Mouse (Mus musculus) CH12.LX (cell line): ENCODE data around the gene Ube4b. TPM values are rescaled to one million over a fixed set of nuclear protein-coding genes. Genes with fewer than 3 reads are reported as not detected.

ENCODE experiments used
- DNase-seq: peaks from one replicate; pipeline ENCODE4 v3.0.0-alpha.2; 2013; ENCODE audit errors: extremely low read depth
- H3K27ac ChIP-seq: 2 replicates; pipeline ENCODE4 v1.5.1; 2012; ENCODE audit warnings: low read depth, mild to moderate bottlenecking, control low read depth, moderate library complexity; ENCODE audit not compliant: insufficient read depth
- H3K27me3 ChIP-seq: replicated peaks from 2 replicates; pipeline ENCODE3; 2012; ENCODE audit warnings: inconsistent platforms
- H3K36me3 ChIP-seq, 2 experiments: replicated peaks in 1 of 2; 2 replicates each; pipeline versions ENCODE3 to v1.6.1; 2012; ENCODE audit warnings: inconsistent platforms in 1 of 2, low read length in 1 of 2, mild to moderate bottlenecking in 1 of 2, mixed read lengths in 1 of 2, moderate library complexity in 1 of 2; ENCODE audit not compliant: control insufficient read depth in 1 of 2, insufficient read depth in 1 of 2
- H3K4me1 ChIP-seq, 2 experiments: 2 replicates each; pipeline ENCODE4 v1.6.1; 2012; ENCODE audit warnings: inconsistent platforms in 1 of 2, moderate library complexity in 1 of 2; ENCODE audit not compliant: insufficient read depth in 2 of 2, control insufficient read depth in 1 of 2
- H3K4me2 ChIP-seq: 2 replicates; pipeline ENCODE4 v1.6.1; 2012; ENCODE audit warnings: low read depth, mild to moderate bottlenecking, control low read depth; ENCODE audit not compliant: poor library complexity, insufficient read depth, severe bottlenecking
- H3K4me3 ChIP-seq, 3 experiments: fragments of 150-350 bp in 1 of 3; sonication (generic) in 1 of 3; replicated peaks in 1 of 3; 2 replicates each; pipeline versions ENCODE3 to v1.5.1; 2011 to 2012; ENCODE audit warnings: low read depth in 2 of 3, low read length in 2 of 3, mild to moderate bottlenecking in 2 of 3, moderate library complexity in 2 of 3, control low read depth in 1 of 3, improper control_type of control experiment in 1 of 3, inconsistent platforms in 1 of 3, mixed read lengths in 1 of 3; ENCODE audit not compliant: poor library complexity in 1 of 3
- H3K79me2 ChIP-seq: replicated peaks from 2 replicates; pipeline ENCODE4 v1.6.1; 2012; ENCODE audit warnings: mild to moderate bottlenecking, moderate library complexity; ENCODE audit not compliant: control insufficient read depth, poor library complexity, insufficient read depth, severe bottlenecking; ENCODE audit errors: extremely low read depth
- H3K9ac ChIP-seq: 2 replicates; pipeline ENCODE4 v1.6.1; 2012; ENCODE audit warnings: low read depth, mild to moderate bottlenecking, control low read depth, moderate library complexity; ENCODE audit not compliant: insufficient read depth
- H3K9me3 ChIP-seq: replicated peaks from 2 replicates; pipeline ENCODE3; 2012; ENCODE audit warnings: low read length, inconsistent platforms, mixed read lengths
- BHLHE40 ChIP-seq: IDR thresholded peaks from 2 replicates; pipeline ENCODE4 v1.6.1; 2011; ENCODE audit warnings: mild to moderate bottlenecking, low read depth, low read length, improper control_type of control experiment
- CHD1 ChIP-seq: IDR thresholded peaks from 2 replicates; pipeline ENCODE4 v1.6.1; 2012; ENCODE audit warnings: low read depth, low read length, improper control_type of control experiment, inconsistent platforms
- CHD2 ChIP-seq: IDR thresholded peaks from 2 replicates; pipeline ENCODE4 v1.6.1; 2011; ENCODE audit warnings: low read length, improper control_type of control experiment
- CTCF ChIP-seq, 2 experiments: IDR thresholded peaks in 1 of 2; conservative IDR thresholded peaks in 1 of 2; 2 replicates each; pipeline ENCODE4 v1.5.1; 2011 to 2012; ENCODE audit warnings: low read depth in 2 of 2, low read length in 2 of 2, improper control_type of control experiment in 1 of 2, inconsistent platforms in 1 of 2, mild to moderate bottlenecking in 1 of 2, moderate library complexity in 1 of 2
- E2F4 ChIP-seq: IDR thresholded peaks from 2 replicates; pipeline ENCODE4 v1.6.1; 2011; ENCODE audit warnings: low read depth, low read length, improper control_type of control experiment; ENCODE audit not compliant: insufficient replicate concordance
- ELF1 ChIP-seq: IDR thresholded peaks from 2 replicates; pipeline ENCODE4 v1.6.1; 2014; ENCODE audit warnings: low read depth, mild to moderate bottlenecking, inconsistent platforms, low read length, improper control_type of control experiment
- EP300 ChIP-seq: IDR thresholded peaks from 2 replicates; pipeline ENCODE4 v1.6.1; 2011; ENCODE audit warnings: low read length, improper control_type of control experiment
- ETS1 ChIP-seq: conservative IDR thresholded peaks from 2 replicates; pipeline ENCODE4 v1.6.1; 2012; ENCODE audit warnings: low read depth, mild to moderate bottlenecking, inconsistent platforms, low read length, improper control_type of control experiment, moderate library complexity
- GABPA ChIP-seq: IDR thresholded peaks from 2 replicates; pipeline ENCODE4 v1.6.1; 2012; ENCODE audit warnings: low read depth, low read length, improper control_type of control experiment, inconsistent platforms; ENCODE audit not compliant: insufficient replicate concordance
- HCFC1 ChIP-seq: IDR thresholded peaks from 2 replicates; pipeline ENCODE4 v1.6.1; 2012; ENCODE audit warnings: low read depth, mild to moderate bottlenecking, inconsistent platforms, low read length, improper control_type of control experiment
- IRF4 ChIP-seq: IDR thresholded peaks from 2 replicates; pipeline ENCODE4 v1.6.1; 2014; ENCODE audit warnings: low read depth, mild to moderate bottlenecking, inconsistent platforms, low read length, improper control_type of control experiment
- JUN ChIP-seq: IDR thresholded peaks from 2 replicates; pipeline ENCODE4 v1.6.1; 2011; ENCODE audit warnings: low read depth, mild to moderate bottlenecking, low read length, improper control_type of control experiment, moderate library complexity; ENCODE audit not compliant: insufficient read depth
- JUND ChIP-seq: conservative IDR thresholded peaks from 2 replicates; pipeline ENCODE4 v1.6.1; 2011; ENCODE audit warnings: low read depth, low read length, improper control_type of control experiment
- KAT2A ChIP-seq: IDR thresholded peaks from 2 replicates; pipeline ENCODE4 v1.6.1; 2012; ENCODE audit warnings: low read length, improper control_type of control experiment, inconsistent platforms; ENCODE audit not compliant: insufficient replicate concordance
- MAFK ChIP-seq: IDR thresholded peaks from 2 replicates; pipeline ENCODE4 v1.6.1; 2011; ENCODE audit warnings: low read length, improper control_type of control experiment; ENCODE audit not compliant: insufficient replicate concordance
- MAX ChIP-seq: IDR thresholded peaks from 2 replicates; pipeline ENCODE4 v1.6.1; 2011; ENCODE audit warnings: low read length, improper control_type of control experiment
- MAZ ChIP-seq: IDR thresholded peaks from 2 replicates; pipeline ENCODE4 v1.6.1; 2012; ENCODE audit warnings: low read depth, mild to moderate bottlenecking, inconsistent platforms, low read length, improper control_type of control experiment, moderate library complexity
- MEF2A ChIP-seq: IDR thresholded peaks from 2 replicates; pipeline ENCODE4 v1.6.1; 2014; ENCODE audit warnings: low read depth, mild to moderate bottlenecking, inconsistent platforms, low read length, improper control_type of control experiment, borderline replicate concordance
- MXI1 ChIP-seq: IDR thresholded peaks from 2 replicates; pipeline ENCODE4 v1.6.1; 2011; ENCODE audit warnings: mild to moderate bottlenecking, low read depth, low read length, improper control_type of control experiment
- MYC ChIP-seq: IDR thresholded peaks from 2 replicates; pipeline ENCODE4 v1.6.1; 2011; ENCODE audit warnings: low read depth, mild to moderate bottlenecking, improper control_type of control experiment, low read length
- NELFE ChIP-seq: IDR thresholded peaks from 2 replicates; pipeline ENCODE4 v1.6.1; 2011; ENCODE audit warnings: low read depth, low read length, improper control_type of control experiment
- NRF1 ChIP-seq: IDR thresholded peaks from 2 replicates; pipeline ENCODE4 v1.6.1; 2014; ENCODE audit warnings: low read depth, mild to moderate bottlenecking, inconsistent platforms, low read length, improper control_type of control experiment, moderate library complexity
- PAX5 ChIP-seq: IDR thresholded peaks from 2 replicates; pipeline ENCODE4 v1.6.1; 2012; ENCODE audit warnings: low read length, inconsistent platforms, mixed read lengths
- POLR2A ChIP-seq: IDR thresholded peaks from 2 replicates; pipeline ENCODE4 v1.6.1; 2011; ENCODE audit warnings: low read depth, mild to moderate bottlenecking, improper control_type of control experiment, low read length
- POLR2AphosphoS2 ChIP-seq: IDR thresholded peaks from 2 replicates; pipeline ENCODE4 v1.6.1; 2011; ENCODE audit warnings: low read depth, low read length, improper control_type of control experiment
- RAD21 ChIP-seq: IDR thresholded peaks from 2 replicates; pipeline ENCODE4 v1.6.1; 2011; ENCODE audit warnings: low read depth, mild to moderate bottlenecking, low read length, improper control_type of control experiment, moderate library complexity
- RCOR1 ChIP-seq: conservative IDR thresholded peaks from 2 replicates; pipeline ENCODE4 v1.6.1; 2012; ENCODE audit warnings: low read depth, mild to moderate bottlenecking, inconsistent platforms, low read length, improper control_type of control experiment
- SIN3A ChIP-seq: IDR thresholded peaks from 2 replicates; pipeline ENCODE4 v1.6.1; 2012; ENCODE audit warnings: low read length, improper control_type of control experiment, inconsistent platforms
- SMC3 ChIP-seq: IDR thresholded peaks from 2 replicates; pipeline ENCODE4 v1.6.1; 2011; ENCODE audit warnings: low read depth, low read length, improper control_type of control experiment
- TBP ChIP-seq: conservative IDR thresholded peaks from 2 replicates; pipeline ENCODE4 v1.6.1; 2011; ENCODE audit warnings: low read depth, low read length, improper control_type of control experiment
- TCF12 ChIP-seq: IDR thresholded peaks from 2 replicates; pipeline ENCODE4 v1.6.1; 2014; ENCODE audit warnings: low read depth, mild to moderate bottlenecking, inconsistent platforms, low read length, improper control_type of control experiment
- UBTF ChIP-seq: IDR thresholded peaks from 2 replicates; pipeline ENCODE4 v1.6.1; 2012; ENCODE audit warnings: low read depth, mild to moderate bottlenecking, inconsistent platforms, low read length, improper control_type of control experiment, moderate library complexity
- USF1 ChIP-seq: IDR thresholded peaks from 2 replicates; pipeline ENCODE4 v1.6.1; 2014; ENCODE audit warnings: low read depth, mild to moderate bottlenecking, inconsistent platforms, low read length, improper control_type of control experiment
- USF2 ChIP-seq: conservative IDR thresholded peaks from 2 replicates; pipeline ENCODE4 v1.6.1; 2011; ENCODE audit warnings: low read depth, low read length, improper control_type of control experiment
- ZC3H11A ChIP-seq: IDR thresholded peaks from 2 replicates; pipeline ENCODE4 v1.6.1; 2012; ENCODE audit warnings: low read depth, mild to moderate bottlenecking, inconsistent platforms, low read length, improper control_type of control experiment
- ZKSCAN1 ChIP-seq: IDR thresholded peaks from 2 replicates; pipeline ENCODE4 v1.6.1; 2012; ENCODE audit warnings: low read depth, inconsistent platforms, low read length, improper control_type of control experiment, borderline replicate concordance
- ZMIZ1 ChIP-seq: IDR thresholded peaks from 2 replicates; pipeline ENCODE4 v1.6.1; 2012; ENCODE audit warnings: low read depth, mild to moderate bottlenecking, inconsistent platforms, low read length, improper control_type of control experiment
- ZNF384 ChIP-seq: IDR thresholded peaks from 2 replicates; pipeline ENCODE4 v1.6.1; 2012; ENCODE audit warnings: low read depth, low read length, improper control_type of control experiment, inconsistent platforms
- dilution Hi-C: fragments of 300-500 bp; cut with MboI; formaldehyde crosslinking; loops from 2 replicates; pipeline ENCODE4 v1.14.3; 2020; ENCODE audit warnings: low sequenced_read_pairs; ENCODE audit not compliant: extremely low pct_unique_long_range_greater_than_20kb, extremely low pct_ligation_motif_present
- in situ Hi-C: fragments of 300-500 bp; cut with MboI; formaldehyde crosslinking; loops from 3 replicates; pipeline ENCODE4 v1.14.3; 2019; ENCODE audit warnings: low sequenced_read_pairs, low pct_ligation_motif_present, low pct_unique_long_range_greater_than_20kb, mixed read lengths
- polyA plus RNA-seq: library from polyadenylated mRNA; unstranded; fragments of >175 nt; gene quantifications from 2 replicates; pipeline ENCODE4 v1.2.1, GENCODE M21; 2012; ENCODE audit warnings: low read depth; ENCODE audit not compliant: insufficient read length
- total RNA-seq, 2 experiments: library from RNA; depleted of rRNA; stranded (reverse); fragments of 300-350 nt in 1 of 2; fragments of >200 nt in 1 of 2; gene quantifications; 2 replicates each; pipeline ENCODE4 v1.2.3; 2012 to 2014

Gene Ube4b
- total and polyA plus RNA-seq, 3 experiments, result 13.1 to 60.0 (median 41.6) TPM

DNA sequence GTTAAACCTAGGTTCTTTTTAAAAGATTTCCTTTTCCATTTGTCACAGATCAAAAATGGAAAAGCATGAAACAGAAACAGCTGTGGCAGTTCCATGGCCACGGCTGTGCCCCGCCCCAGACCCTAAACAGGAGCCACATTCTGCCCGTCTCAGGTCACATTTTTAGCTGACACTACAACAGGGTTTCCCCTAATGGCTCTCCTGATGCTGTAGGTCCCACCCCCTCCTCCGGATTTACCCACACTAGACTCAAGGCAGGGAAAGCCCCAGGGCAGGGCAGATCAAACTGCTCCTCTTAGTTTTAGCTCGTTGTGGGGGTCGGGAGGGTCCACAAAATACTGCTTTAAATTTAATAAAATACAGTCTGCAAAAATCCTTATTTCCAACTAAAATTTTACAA is 23.5 kb downstream of the Ube4b start:
- H3K9ac ChIP-seq, result peak overlapping the region; percentile 29; the same call in 1 of the 2 replicates
- DNase-seq, result peak; percentile 92
- in situ Hi-C loops, result no loop called here
- H3K4me3 ChIP-seq, result peak overlapping the region in 1 of 3 experiments; percentile 22
- peaks cover 5 to 38% of the 10 kb centered on the region in 2 experiments for H3K36me3 ChIP-seq
- peaks cover 52% of the 10 kb centered on the region for H3K79me2 ChIP-seq
- H3K9me3 ChIP-seq, result no peaks in the 10 kb centered on the region
- dilution Hi-C loops, result no loop called here
- H3K4me2 ChIP-seq, result peak overlapping the region; percentile 83
- H3K27me3 ChIP-seq, result no peaks in the 10 kb centered on the region
- H3K27ac ChIP-seq, result no peak overlapping the region
- H3K4me1 ChIP-seq, result peaks cover 51 to 87% of the 10 kb centered on the region in 2 experiments
- peak; percentile 91 for TF ChIP-seq MXI1
- TF ChIP-seq NRF1, result 0 out of 2 replicates have a peak, but pooled peaks have one; percentile 9
- no peak for TF ChIP-seq SMC3
- TF ChIP-seq ETS1, result peak; percentile 91
- no peak for TF ChIP-seq ZNF384
- TF ChIP-seq BHLHE40, result peak; percentile 77
- TF ChIP-seq JUN, result 0 out of 2 replicates have a peak, but pooled peaks have one; percentile 11
- no peak for TF ChIP-seq PAX5
- TF ChIP-seq SIN3A, result peak; percentile 96
- TF ChIP-seq USF2, result no peak
- TF ChIP-seq TCF12, result peak; percentile 79
- peak; percentile 50; the same call in 1 of the 2 replicates for TF ChIP-seq HCFC1
- 0 out of 2 replicates have a peak, but pooled peaks have one; percentile 54 for TF ChIP-seq UBTF
- peak; percentile 78 for TF ChIP-seq IRF4
- TF ChIP-seq ELF1, result 0 out of 2 replicates have a peak, but pooled peaks have one; percentile 35
- peak; percentile 81 for TF ChIP-seq MAX
- TF ChIP-seq CTCF (conservative IDR thresholded peaks at IDR 0.05 in 1 of 2, IDR thresholded peaks at IDR 0.05 in 1 of 2; ENCODE audit: low read depth in 2 of 2, low read length in 2 of 2), result no peak
- TF ChIP-seq CHD1, result no peak
- TF ChIP-seq ZMIZ1, result no peak
- TF ChIP-seq POLR2A, result 0 out of 2 replicates have a peak, but pooled peaks have one; percentile 24
- TF ChIP-seq MAZ, result peak; percentile 86
- no peak; the same call in none of the 2 replicates for TF ChIP-seq RAD21
- peak; percentile 77 for TF ChIP-seq EP300
- TF ChIP-seq JUND, result no peak
- peak; percentile 82 for TF ChIP-seq CHD2
- TF ChIP-seq ZC3H11A, result no peak
- TF ChIP-seq ZKSCAN1, result no peak
- 0 out of 2 replicates have a peak, but pooled peaks have one; percentile 16 for TF ChIP-seq TBP
- peak; percentile 81; the same call in 1 of the 2 replicates for TF ChIP-seq RCOR1
- TF ChIP-seq E2F4, result no peak
- peak; percentile 65 for TF ChIP-seq NELFE
- peak; percentile 89 for TF ChIP-seq MAFK
- TF ChIP-seq USF1, result no peak
- TF ChIP-seq KAT2A, result 0 out of 2 replicates have a peak, but pooled peaks have one; percentile 39
- TF ChIP-seq GABPA, result no peak
- peak; percentile 86 for TF ChIP-seq MYC
- peak; percentile 92 for TF ChIP-seq MEF2A
- no peak; the same call in 1 of the 2 replicates for TF ChIP-seq POLR2AphosphoS2
